Mouse (Mus musculus) urinary bladder, postnatal 36 days (tissue): ENCODE measurements around the gene Ppp5c.

Experiments used
- DNase-seq, 2 experiments: peaks; one replicate each; pipeline ENCODE4 v3.0.0; 2022; ENCODE audit warnings: low spot score in 2 of 2, mixed read lengths in 1 of 2

The Ppp5c gene

GRCm38 (mm10) chr7:16982859-16983568, 44.7 kb downstream of the Ppp5c start, which contains the start of gene Gm42372:
Gm42372 (plus strand) TSS chr7:16983086.
- no peak for DNase-seq

GRCm38 (mm10) chr7:16980348-16980747, 47.4 kb downstream of the Ppp5c start:
- peak; percentile 28 to 40 for DNase-seq

- DNase-seq, result no peak
These were observed 49.1 kb downstream of the Ppp5c start for GRCm38 (mm10) chr7:16978593-16978992.

- no peak for DNase-seq
These were observed 49.6 kb downstream of the Ppp5c start for GRCm38 (mm10) chr7:16978173-16978572.

- no peak for DNase-seq
These were observed 51.4 kb downstream of the Ppp5c start for GRCm38 (mm10) chr7:16976298-16976697.

- peak in 1 of 2 experiments; percentile 38 for DNase-seq
These were observed 53.7 kb downstream of the Ppp5c start for GRCm38 (mm10) chr7:16974018-16974417.

GRCm38 (mm10) chr7:16971160-16971559, 56.6 kb downstream of the Ppp5c start:
- DNase-seq, result no peak

- DNase-seq, result no peak
These were observed 59.3 kb downstream of the Ppp5c start for GRCm38 (mm10) chr7:16968414-16968813.

- no peak for DNase-seq
These were observed 66.0 kb downstream of the Ppp5c start for GRCm38 (mm10) chr7:16961678-16962077.

- no peak for DNase-seq
These were observed 68.1 kb downstream of the Ppp5c start, which contains the start of gene Pnmal1 for GRCm38 (mm10) chr7:16959539-16960187. Pnmal1 (plus strand) TSS chr7:16959679.

GRCm38 (mm10) chr7:16956410-16957265, 71.1 kb downstream of the Ppp5c start:
- no peak for DNase-seq

- DNase-seq, result no peak
These were observed 72.0 kb downstream of the Ppp5c start for GRCm38 (mm10) chr7:16955712-16956111.
